Mouse (Mus musculus): ENCODE data around the gene Man1a2.

Man1a2 gene

DNA sequence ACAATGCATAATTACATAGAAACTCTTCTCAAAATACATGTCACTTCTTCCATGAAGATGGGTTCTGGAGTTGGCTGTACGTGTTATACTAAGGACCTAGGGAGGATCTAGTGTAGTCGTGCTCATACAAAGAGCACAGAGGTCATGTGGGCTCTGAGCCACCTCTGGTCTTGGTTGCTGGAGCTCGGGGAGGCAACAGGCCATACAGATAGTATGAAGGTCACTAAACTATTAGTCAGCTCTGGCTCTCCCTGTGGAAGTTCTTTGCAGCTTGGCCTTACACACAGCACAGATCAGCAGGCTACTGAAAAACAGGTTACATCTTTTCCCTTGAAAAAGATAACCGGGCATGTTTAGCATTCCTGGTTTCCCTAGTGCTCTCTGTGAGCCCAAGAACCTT, 50.5 kb downstream of the Man1a2 start:
- Histone ChIP-seq H3K4me1 (replicated peaks; ENCODE audit: low read depth, low read length) (no peaks in the 10 kb centered on the region), H3K36me3 (ENCODE audit: insufficient read depth, low read length) (0 out of 2 replicates have a peak, but pooled peaks cover under 1% of the 10 kb centered on the region), H3K9me3 (ENCODE audit: low read length) (no peaks in the 10 kb centered on the region), H3K27me3 (ENCODE audit: insufficient read depth, low read length) (no peaks in the 10 kb centered on the region), H3K4me3 (replicated peaks; ENCODE audit: low read length) (no peak overlapping the region)
- TF ChIP-seq CTCF (conservative IDR thresholded peaks at IDR 0.05; ENCODE audit: low read length): no peak

DNA sequence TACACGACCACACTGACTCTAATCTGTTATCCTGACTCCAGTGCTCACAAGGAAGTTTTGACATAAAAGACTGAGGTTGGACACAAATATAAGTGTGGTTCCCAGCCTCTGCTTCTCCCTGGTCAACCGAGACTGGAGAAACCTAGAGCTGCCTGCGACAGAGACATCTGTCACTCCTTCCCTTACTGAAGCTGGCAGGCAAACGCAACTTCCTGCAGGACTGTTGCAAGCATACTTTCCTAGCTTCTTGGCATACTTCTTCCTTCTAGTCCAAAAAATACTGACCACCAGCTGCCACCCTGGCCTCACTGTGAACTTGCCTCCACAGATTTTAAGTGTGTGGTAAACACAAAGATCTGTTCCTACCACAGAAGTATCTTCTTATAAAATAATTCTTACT, 66.8 kb downstream of the Man1a2 start:
- Histone ChIP-seq H3K4me3 (replicated peaks; ENCODE audit: low read length) (no peak overlapping the region), H3K4me1 (replicated peaks; ENCODE audit: low read depth, low read length) (no peaks in the 10 kb centered on the region), H3K9me3 (ENCODE audit: low read length) (no peaks in the 10 kb centered on the region), H3K36me3 (ENCODE audit: insufficient read depth, low read length) (no peaks in the 10 kb centered on the region), H3K27me3 (ENCODE audit: insufficient read depth, low read length) (no peaks in the 10 kb centered on the region)
- no peak for TF ChIP-seq POU5F1 (IDR thresholded peaks at IDR 0.05; ENCODE audit: borderline replicate concordance, low read length)
- TF ChIP-seq NANOG (IDR thresholded peaks at IDR 0.05; ENCODE audit: borderline replicate concordance, low read length): no peak
- TF ChIP-seq CTCF (conservative IDR thresholded peaks at IDR 0.05; ENCODE audit: low read length): no peak

DNA sequence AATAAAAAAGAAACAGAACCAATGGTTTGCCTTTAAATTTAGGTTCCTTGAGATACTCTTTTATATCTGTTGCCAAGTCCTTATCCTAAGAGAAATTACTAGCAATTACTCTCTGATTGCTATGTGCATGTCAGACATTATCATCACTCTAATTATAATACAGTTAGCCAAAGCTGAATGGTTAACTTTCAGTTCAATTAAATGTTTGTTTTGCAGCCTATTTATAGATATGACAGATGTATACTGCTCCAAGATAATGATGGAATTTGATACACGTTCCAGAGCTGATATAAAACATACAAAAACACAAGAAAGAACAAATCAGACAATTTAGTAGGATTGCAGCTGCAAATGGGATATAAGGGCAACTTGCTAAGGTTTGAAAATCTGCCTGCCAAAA, 74.4 kb downstream of the Man1a2 start:
- H3K27me3 ChIP-seq (ENCODE audit: insufficient read depth, low read length): no peaks in the 10 kb centered on the region
- no peaks in the 10 kb centered on the region for H3K9me3 ChIP-seq (ENCODE audit: low read length)
- no peak for TF ChIP-seq NANOG (IDR thresholded peaks at IDR 0.05; ENCODE audit: borderline replicate concordance, low read length)
- no peaks in the 10 kb centered on the region for H3K4me1 ChIP-seq (replicated peaks; ENCODE audit: low read depth, low read length)
- H3K36me3 ChIP-seq (ENCODE audit: insufficient read depth, low read length): no peaks in the 10 kb centered on the region
- no peak overlapping the region for H3K4me3 ChIP-seq (replicated peaks; ENCODE audit: low read length)

DNA sequence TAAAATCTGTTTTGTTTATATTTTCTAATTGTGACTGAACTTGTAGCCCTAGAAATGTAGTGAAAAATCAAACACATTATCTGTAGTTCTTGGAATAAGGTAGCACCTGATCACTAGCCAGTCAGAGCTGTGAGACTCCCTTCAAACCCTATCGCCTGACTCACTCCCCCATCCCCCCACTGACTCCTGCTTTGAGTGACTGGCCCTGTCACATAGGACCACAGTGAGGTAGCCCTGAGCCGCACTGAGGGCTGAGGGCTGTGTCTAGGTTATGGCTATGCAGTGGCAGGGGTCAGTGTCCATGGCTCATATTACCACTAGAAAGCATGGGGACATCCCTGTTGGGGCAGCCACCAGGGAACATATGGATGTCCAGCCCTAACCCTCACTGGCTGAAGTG, 80.8 kb downstream of the Man1a2 start:
- no peak for TF ChIP-seq NANOG (IDR thresholded peaks at IDR 0.05; ENCODE audit: borderline replicate concordance, low read length)
- no peak for TF ChIP-seq POU5F1 (IDR thresholded peaks at IDR 0.05; ENCODE audit: borderline replicate concordance, low read length)
- no peak for TF ChIP-seq CTCF (conservative IDR thresholded peaks at IDR 0.05; ENCODE audit: low read length)
- H3K27me3 ChIP-seq (ENCODE audit: insufficient read depth, low read length): no peaks in the 10 kb centered on the region
- no peak overlapping the region for H3K4me3 ChIP-seq (replicated peaks; ENCODE audit: low read length)

DNA sequence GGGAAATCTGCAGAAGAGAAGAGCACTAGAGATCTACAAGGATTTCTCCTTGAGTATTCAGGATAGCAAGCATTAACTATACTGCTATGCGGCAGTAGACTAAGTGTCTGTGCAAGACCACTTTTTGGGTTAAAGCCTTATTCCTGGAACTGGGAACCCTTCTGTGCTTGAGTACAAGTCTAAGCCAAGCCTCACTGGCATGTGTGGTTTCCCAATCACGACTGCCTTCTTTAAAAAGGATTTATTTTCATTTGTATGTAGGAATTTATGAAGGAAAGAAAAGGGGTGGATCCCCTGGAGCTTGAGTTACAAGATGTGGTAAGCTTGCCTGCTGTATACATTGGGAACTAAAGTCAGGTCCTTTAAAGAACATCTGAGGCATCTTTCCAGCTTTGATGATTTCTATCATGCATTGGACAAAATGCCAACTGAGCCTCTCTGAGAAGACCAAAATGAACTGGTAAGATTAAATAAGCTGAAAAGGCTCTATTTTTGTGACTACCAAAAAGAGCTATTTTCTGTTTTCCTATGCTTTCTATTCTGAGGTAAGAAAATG, 86.0 kb downstream of the Man1a2 start:
- TF ChIP-seq CTCF (conservative IDR thresholded peaks at IDR 0.05; ENCODE audit: low read length): no peak
- no peak for TF ChIP-seq POU5F1 (IDR thresholded peaks at IDR 0.05; ENCODE audit: borderline replicate concordance, low read length)
- TF ChIP-seq NANOG (IDR thresholded peaks at IDR 0.05; ENCODE audit: borderline replicate concordance, low read length): no peak
- H3K4me3 ChIP-seq (replicated peaks; ENCODE audit: low read length): no peak overlapping the region
- H3K36me3 ChIP-seq (ENCODE audit: insufficient read depth, low read length): no peaks in the 10 kb centered on the region
- H3K27me3 ChIP-seq (ENCODE audit: insufficient read depth, low read length): no peaks in the 10 kb centered on the region
- no peaks in the 10 kb centered on the region for H3K9me3 ChIP-seq (ENCODE audit: low read length)
- no peaks in the 10 kb centered on the region for H3K4me1 ChIP-seq (replicated peaks; ENCODE audit: low read depth, low read length)

More for the DNA sequence above, 80.8 kb downstream of the Man1a2 start:
- Histone ChIP-seq H3K4me1 (replicated peaks; ENCODE audit: low read depth, low read length) (no peaks in the 10 kb centered on the region), H3K9me3 (ENCODE audit: low read length) (no peaks in the 10 kb centered on the region), H3K36me3 (ENCODE audit: insufficient read depth, low read length) (no peaks in the 10 kb centered on the region)

DNA sequence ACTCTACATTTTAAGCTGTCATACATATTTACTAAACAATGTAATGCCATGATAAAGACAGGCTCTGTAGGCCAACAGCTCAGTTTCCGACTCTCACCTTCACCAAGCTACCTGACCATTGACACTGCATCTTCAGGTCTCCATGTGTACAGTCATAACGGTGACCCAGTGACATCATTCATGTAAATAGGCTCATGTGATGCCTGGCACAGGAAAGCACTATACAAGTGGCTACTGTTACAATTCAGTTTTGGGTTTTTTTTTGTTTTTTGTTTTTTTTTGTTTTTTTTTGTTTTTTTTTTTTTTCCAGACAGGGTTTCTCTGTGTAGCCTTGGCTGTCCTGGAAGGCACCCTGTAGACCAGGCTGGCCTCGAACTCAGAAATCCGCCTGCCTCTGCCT, 94.2 kb downstream of the Man1a2 start:
- no peak for TF ChIP-seq POU5F1 (IDR thresholded peaks at IDR 0.05; ENCODE audit: borderline replicate concordance, low read length)
- TF ChIP-seq NANOG (IDR thresholded peaks at IDR 0.05; ENCODE audit: borderline replicate concordance, low read length): no peak
- no peak for TF ChIP-seq CTCF (conservative IDR thresholded peaks at IDR 0.05; ENCODE audit: low read length)
- H3K4me1 ChIP-seq (replicated peaks; ENCODE audit: low read depth, low read length): no peaks in the 10 kb centered on the region
- H3K4me3 ChIP-seq (replicated peaks; ENCODE audit: low read length): no peak overlapping the region
- H3K27me3 ChIP-seq (ENCODE audit: insufficient read depth, low read length): no peaks in the 10 kb centered on the region
- H3K36me3 ChIP-seq (ENCODE audit: insufficient read depth, low read length): no peaks in the 10 kb centered on the region
- no peaks in the 10 kb centered on the region for H3K9me3 ChIP-seq (ENCODE audit: low read length)

DNA sequence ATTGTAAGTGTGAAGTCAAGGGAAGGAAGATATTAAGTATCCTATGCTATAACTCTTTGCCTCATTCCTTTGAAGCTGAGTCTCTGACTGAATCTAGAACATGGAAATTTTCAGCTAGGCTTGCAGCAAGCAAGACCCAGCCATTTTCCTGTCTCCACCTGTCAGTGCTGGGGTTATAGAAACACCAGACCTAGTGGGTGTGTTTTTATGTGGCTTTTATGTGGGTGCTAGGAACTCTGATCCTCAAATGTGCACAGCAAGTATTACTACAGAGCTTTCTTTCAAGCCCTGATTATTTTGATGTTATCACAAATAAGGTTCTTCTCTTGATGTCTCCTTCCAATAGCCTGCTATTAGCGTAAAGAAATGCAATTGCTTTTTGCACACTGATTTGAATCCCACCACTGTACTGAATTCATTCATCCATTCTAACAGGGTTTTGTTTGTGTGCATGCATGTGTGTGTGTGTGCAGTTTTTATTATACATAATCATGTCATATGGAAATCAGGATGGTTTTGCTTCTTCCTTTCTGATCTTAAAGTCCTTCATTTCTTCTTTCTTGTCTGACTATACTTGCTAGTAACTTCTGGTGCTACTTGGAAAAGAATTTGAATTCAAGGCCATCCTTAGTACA, 102.5 kb downstream of the Man1a2 start:
- TF ChIP-seq POU5F1 (IDR thresholded peaks at IDR 0.05; ENCODE audit: borderline replicate concordance, low read length): no peak
- no peak for TF ChIP-seq NANOG (IDR thresholded peaks at IDR 0.05; ENCODE audit: borderline replicate concordance, low read length)
- no peaks in the 10 kb centered on the region for H3K27me3 ChIP-seq (ENCODE audit: insufficient read depth, low read length)

DNA sequence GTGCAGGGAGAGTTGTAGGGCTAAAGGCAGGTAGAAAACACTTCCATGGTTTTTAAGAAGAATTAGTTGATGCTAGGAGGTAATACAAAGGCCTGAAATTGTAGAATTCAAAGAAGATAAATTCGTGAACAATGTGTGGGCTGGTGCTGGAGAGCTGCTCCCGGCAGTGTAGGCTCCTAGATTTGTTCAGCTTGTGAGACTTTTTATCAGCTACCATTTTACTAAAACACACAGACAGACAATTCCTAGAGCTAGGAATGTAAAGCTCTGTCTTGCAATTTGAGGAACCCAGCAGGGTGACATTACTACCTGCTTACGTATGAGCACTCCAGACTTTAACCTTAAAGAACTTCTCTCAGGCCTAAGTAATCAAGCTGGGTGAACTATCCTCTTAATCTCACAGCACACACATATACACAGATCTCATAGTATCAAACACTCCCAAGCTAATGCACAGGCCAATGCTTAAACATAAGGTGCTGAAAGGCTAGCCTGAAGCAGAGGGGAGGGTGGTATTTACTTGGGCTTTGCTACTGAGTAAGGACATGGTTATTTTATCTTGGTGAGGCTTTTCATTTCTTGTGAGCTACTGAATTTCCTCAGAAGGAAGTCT, 112.6 kb downstream of the Man1a2 start:
- TF ChIP-seq CTCF (conservative IDR thresholded peaks at IDR 0.05; ENCODE audit: low read length) (no peak), NANOG (IDR thresholded peaks at IDR 0.05; ENCODE audit: borderline replicate concordance, low read length) (no peak), POU5F1 (IDR thresholded peaks at IDR 0.05; ENCODE audit: borderline replicate concordance, low read length) (no peak)
- no peaks in the 10 kb centered on the region for H3K36me3 ChIP-seq (ENCODE audit: insufficient read depth, low read length)
- H3K27me3 ChIP-seq (ENCODE audit: insufficient read depth, low read length): no peaks in the 10 kb centered on the region
- no peaks in the 10 kb centered on the region for H3K4me1 ChIP-seq (replicated peaks; ENCODE audit: low read depth, low read length)
- H3K4me3 ChIP-seq (replicated peaks; ENCODE audit: low read length): no peak overlapping the region
- no peaks in the 10 kb centered on the region for H3K9me3 ChIP-seq (ENCODE audit: low read length)

More for the DNA sequence above, 102.5 kb downstream of the Man1a2 start:
- Histone ChIP-seq H3K4me1 (replicated peaks; ENCODE audit: low read depth, low read length) (no peaks in the 10 kb centered on the region), H3K4me3 (replicated peaks; ENCODE audit: low read length) (no peak overlapping the region), H3K9me3 (ENCODE audit: low read length) (no peaks in the 10 kb centered on the region), H3K36me3 (ENCODE audit: insufficient read depth, low read length) (no peaks in the 10 kb centered on the region)
